Mouse (Mus musculus): ENCODE results near the gene Tmem240.

GRCm38 (mm10) chr4:155779498-155779897, 44.9 kb downstream of the Tmem240 start:
- no peak for TF ChIP-seq CTCF (IDR thresholded peaks at IDR 0.05; ENCODE audit: low read depth)
- TF ChIP-seq EP300 (optimal IDR thresholded peaks at IDR 0.05), result no peak

Measured in stomach, postnatal 0 days (tissue).